Mouse (Mus musculus) heart, adult 9 months (tissue): ENCODE measurements around the gene 4930503B20Rik.

Experiments used
- DNase-seq, 2 experiments: peaks; one replicate each; pipeline ENCODE4 v3.0.0; 2022; ENCODE audit warnings: low spot score in 2 of 2

4930503B20Rik gene

GRCm38 (mm10) chr3:146598411-146598810 lies 52.7 kb downstream of the 4930503B20Rik start:
- no peak for DNase-seq

- DNase-seq: no peak
These were observed 54.3 kb downstream of the 4930503B20Rik start for GRCm38 (mm10) chr3:146596864-146597263.

- no peak for DNase-seq
These were observed 54.7 kb downstream of the 4930503B20Rik start for GRCm38 (mm10) chr3:146596387-146596786.

- DNase-seq: no peak
These were observed 55.7 kb downstream of the 4930503B20Rik start for GRCm38 (mm10) chr3:146595440-146595839.
